Mouse (Mus musculus): ENCODE measurements around the gene Cfap97d1. TPM values are rescaled to one million over a fixed set of nuclear protein-coding genes. Genes with fewer than 3 reads are reported as not detected.
A peak's percentile ranks its signal among the peaks of the same experiment; 100 is the strongest.

Cfap97d1 gene
- polyA plus RNA-seq, 1 experiment from 2014 or later: not detected

DNA sequence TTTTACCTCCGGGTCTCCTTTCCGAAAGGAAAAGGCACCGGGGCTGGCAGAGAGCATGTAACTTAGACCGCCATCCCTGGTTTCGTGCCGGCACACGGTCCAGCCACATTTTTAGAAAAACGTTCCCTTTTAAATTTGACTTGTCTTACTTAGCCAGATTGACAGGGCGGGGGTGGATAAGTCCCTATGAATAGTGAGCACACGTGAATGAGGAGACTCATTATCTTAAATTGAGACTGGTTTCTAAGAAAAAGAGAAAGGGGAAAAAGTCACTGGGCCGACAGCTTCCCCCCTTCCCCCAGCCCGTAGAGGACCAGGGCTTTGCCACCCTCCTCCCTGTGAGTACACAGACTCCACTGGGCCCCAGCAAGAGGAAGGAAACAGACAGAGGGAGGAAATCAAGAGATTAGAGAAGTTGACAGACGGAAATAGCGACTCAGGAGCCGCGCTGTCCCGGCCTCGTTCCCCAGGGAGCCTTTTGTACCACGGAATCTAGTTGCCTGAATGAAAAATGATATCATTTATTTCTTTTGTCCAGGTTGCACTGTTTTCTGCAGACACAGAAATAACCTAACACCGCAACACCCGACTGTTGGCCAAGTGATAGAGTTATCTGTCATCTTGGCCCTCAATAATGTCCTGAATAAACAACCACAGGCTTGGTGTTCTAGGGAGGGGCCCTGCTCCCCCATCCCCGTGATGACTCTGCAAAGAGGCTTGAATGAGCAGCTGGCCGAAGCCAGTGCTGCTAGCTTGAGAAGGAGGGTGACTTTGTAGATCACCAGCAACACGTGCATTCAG is 31.3 kb upstream of the Cfap97d1 start:
- peak; percentile 57 for DNase-seq (ENCODE audit: low spot score)
- peak overlapping the region; percentile 17; the same call in 1 of the 2 replicates for H3K4me2 ChIP-seq (ENCODE audit: low read depth, low read length)

GRCm38 (mm10) chr11:101953441-101953840 is 30.6 kb upstream of the Cfap97d1 start:
- 67% methylated on average over 4 of the region's 4 CpGs for WGBS
- Histone ChIP-seq H3K36me3 (replicated peaks; ENCODE audit: control insufficient read depth, insufficient read depth, low read depth, low read length) (no peaks in the 10 kb centered on the region), H3K27me3 (ENCODE audit: control insufficient read depth, insufficient read depth, low read length) (no peaks in the 10 kb centered on the region; the same call in 1 of the 2 replicates), H3K9ac (replicated peaks; ENCODE audit: low read length) (no peak overlapping the region), H3K4me2 (ENCODE audit: low read depth, low read length) (no peak overlapping the region), H3K9me3 (replicated peaks; ENCODE audit: control insufficient read depth, low read length) (no peaks in the 10 kb centered on the region), H3K4me1 (ENCODE audit: control insufficient read depth, insufficient read depth, low read length) (peaks cover 4% of the 10 kb centered on the region; the same call in 1 of the 2 replicates), H3K4me3 (ENCODE audit: low read depth, low read length) (no peak overlapping the region), H3K27ac (replicated peaks; ENCODE audit: low read depth, low read length) (no peak overlapping the region)
- DNase-seq (ENCODE audit: low spot score) (no peak), ATAC-seq (replicated peaks; ENCODE audit: insufficient number of reproducible peaks, low FRiP score, low TSS enrichment, low read depth) (no peak)

More for the DNA sequence above, 31.3 kb upstream of the Cfap97d1 start:
- no peak overlapping the region for H3K9ac ChIP-seq (replicated peaks; ENCODE audit: low read length)
- H3K4me3 ChIP-seq (ENCODE audit: low read depth, low read length): no peak overlapping the region
- no peak for ATAC-seq (replicated peaks; ENCODE audit: insufficient number of reproducible peaks, low FRiP score, low TSS enrichment, low read depth)
- 0 out of 2 replicates have a peak overlapping the region, but pooled peaks have one; percentile 59 for H3K27ac ChIP-seq (replicated peaks; ENCODE audit: low read depth, low read length)
- 23% methylated on average over 24 of the region's 24 CpGs for WGBS
- H3K27me3 ChIP-seq (ENCODE audit: control insufficient read depth, insufficient read depth, low read length): no peaks in the 10 kb centered on the region; the same call in 1 of the 2 replicates
- H3K9me3 ChIP-seq (replicated peaks; ENCODE audit: control insufficient read depth, low read length): no peaks in the 10 kb centered on the region
- H3K4me1 ChIP-seq (ENCODE audit: control insufficient read depth, insufficient read depth, low read length): peaks cover 4% of the 10 kb centered on the region; the same call in 1 of the 2 replicates
- no peaks in the 10 kb centered on the region for H3K36me3 ChIP-seq (replicated peaks; ENCODE audit: control insufficient read depth, insufficient read depth, low read depth, low read length)

GRCm38 (mm10) chr11:101957476-101957875 is 26.6 kb upstream of the Cfap97d1 start:
- Histone ChIP-seq H3K36me3 (replicated peaks; ENCODE audit: control insufficient read depth, insufficient read depth, low read depth, low read length) (no peaks in the 10 kb centered on the region), H3K27ac (replicated peaks; ENCODE audit: low read depth, low read length) (no peak overlapping the region), H3K27me3 (ENCODE audit: control insufficient read depth, insufficient read depth, low read length) (peaks cover 13% of the 10 kb centered on the region), H3K9ac (replicated peaks; ENCODE audit: low read length) (no peak overlapping the region), H3K4me3 (ENCODE audit: low read depth, low read length) (no peak overlapping the region), H3K4me2 (ENCODE audit: low read depth, low read length) (no peak overlapping the region), H3K9me3 (replicated peaks; ENCODE audit: control insufficient read depth, low read length) (no peaks in the 10 kb centered on the region), H3K4me1 (ENCODE audit: control insufficient read depth, insufficient read depth, low read length) (peaks cover 4% of the 10 kb centered on the region; the same call in 1 of the 2 replicates)
- ATAC-seq (replicated peaks; ENCODE audit: insufficient number of reproducible peaks, low FRiP score, low TSS enrichment, low read depth) (no peak), DNase-seq (ENCODE audit: low spot score) (no peak)
- WGBS: 80% methylated on average over 5 of the region's 5 CpGs

DNA sequence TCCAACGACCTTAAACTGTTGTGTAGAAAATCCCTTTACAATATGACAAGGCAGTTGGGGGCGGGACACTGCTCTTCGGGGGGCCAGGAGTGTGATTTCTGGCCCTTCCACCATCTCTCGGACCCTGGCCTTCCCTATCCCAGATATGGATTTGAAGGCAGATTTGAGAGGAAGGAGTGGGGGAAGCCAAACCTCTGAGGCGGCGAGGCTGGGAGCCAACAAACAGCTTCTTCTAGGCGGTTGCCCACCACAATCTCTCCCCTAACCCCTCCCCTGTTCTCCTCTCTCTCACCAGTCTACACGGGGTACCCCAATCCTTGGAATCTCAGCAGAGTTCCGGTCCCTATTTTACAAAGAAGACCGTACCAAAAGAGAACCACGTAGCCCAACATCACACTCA is 21.0 kb upstream of the Cfap97d1 start:
- peak overlapping the region; percentile 95; the same call in 1 of the 2 replicates for H3K4me2 ChIP-seq (ENCODE audit: low read depth, low read length)
- H3K9ac ChIP-seq (replicated peaks; ENCODE audit: low read length): no peak overlapping the region
- H3K27ac ChIP-seq (replicated peaks; ENCODE audit: low read depth, low read length): no peak overlapping the region
- no peaks in the 10 kb centered on the region for H3K9me3 ChIP-seq (replicated peaks; ENCODE audit: control insufficient read depth, low read length)
- no peaks in the 10 kb centered on the region for H3K36me3 ChIP-seq (replicated peaks; ENCODE audit: control insufficient read depth, insufficient read depth, low read depth, low read length)
- peaks cover 8% of the 10 kb centered on the region; the same call in 1 of the 2 replicates for H3K4me1 ChIP-seq (ENCODE audit: control insufficient read depth, insufficient read depth, low read length)
- H3K4me3 ChIP-seq (ENCODE audit: low read depth, low read length): peak overlapping the region; percentile 43
- no peak for DNase-seq (ENCODE audit: low spot score)
- ATAC-seq (replicated peaks; ENCODE audit: insufficient number of reproducible peaks, low FRiP score, low TSS enrichment, low read depth): no peak
- peaks cover 42% of the 10 kb centered on the region for H3K27me3 ChIP-seq (ENCODE audit: control insufficient read depth, insufficient read depth, low read length)
- 2% methylated on average over 11 of the region's 11 CpGs for WGBS

- Histone ChIP-seq H3K27me3 (ENCODE audit: control insufficient read depth, insufficient read depth, low read length) (peaks cover 42% of the 10 kb centered on the region), H3K9me3 (replicated peaks; ENCODE audit: control insufficient read depth, low read length) (no peaks in the 10 kb centered on the region), H3K9ac (replicated peaks; ENCODE audit: low read length) (peak overlapping the region; percentile 64), H3K4me1 (ENCODE audit: control insufficient read depth, insufficient read depth, low read length) (peaks cover 8% of the 10 kb centered on the region; the same call in 1 of the 2 replicates), H3K36me3 (replicated peaks; ENCODE audit: control insufficient read depth, insufficient read depth, low read depth, low read length) (no peaks in the 10 kb centered on the region), H3K4me2 (ENCODE audit: low read depth, low read length) (peak overlapping the region; percentile 95), H3K27ac (replicated peaks; ENCODE audit: low read depth, low read length) (no peak overlapping the region), H3K4me3 (ENCODE audit: low read depth, low read length) (peak overlapping the region; percentile 43)
- DNase-seq (ENCODE audit: low spot score): peak; percentile 57
- WGBS: under 1% methylated on average over 78 of the region's 78 CpGs
- ATAC-seq (replicated peaks; ENCODE audit: insufficient number of reproducible peaks, low FRiP score, low TSS enrichment, low read depth): peak; percentile 35; the same call in 1 of the 2 replicates
Observed at GRCm38 (mm10) chr11:101963473-101964291, 20.4 kb upstream of the Cfap97d1 start.

- H3K4me2 ChIP-seq (ENCODE audit: low read depth, low read length): no peak overlapping the region
- ATAC-seq (replicated peaks; ENCODE audit: insufficient number of reproducible peaks, low FRiP score, low TSS enrichment, low read depth): no peak
Observed at GRCm38 (mm10) chr11:101964647-101965046, 19.4 kb upstream of the Cfap97d1 start.

GRCm38 (mm10) chr11:101965553-101965952 is 18.5 kb upstream of the Cfap97d1 start:
- H3K27ac ChIP-seq (replicated peaks; ENCODE audit: low read depth, low read length): no peak overlapping the region
- no peak overlapping the region for H3K4me2 ChIP-seq (ENCODE audit: low read depth, low read length)
- ATAC-seq (replicated peaks; ENCODE audit: insufficient number of reproducible peaks, low FRiP score, low TSS enrichment, low read depth): no peak

More at GRCm38 (mm10) chr11:101964647-101965046, 19.4 kb upstream of the Cfap97d1 start:
- Histone ChIP-seq H3K9ac (replicated peaks; ENCODE audit: low read length) (no peak overlapping the region), H3K9me3 (replicated peaks; ENCODE audit: control insufficient read depth, low read length) (no peaks in the 10 kb centered on the region), H3K27me3 (ENCODE audit: control insufficient read depth, insufficient read depth, low read length) (peaks cover 42% of the 10 kb centered on the region), H3K36me3 (replicated peaks; ENCODE audit: control insufficient read depth, insufficient read depth, low read depth, low read length) (no peaks in the 10 kb centered on the region), H3K4me3 (ENCODE audit: low read depth, low read length) (no peak overlapping the region), H3K4me1 (ENCODE audit: control insufficient read depth, insufficient read depth, low read length) (peaks cover 8% of the 10 kb centered on the region; the same call in 1 of the 2 replicates), H3K27ac (replicated peaks; ENCODE audit: low read depth, low read length) (no peak overlapping the region)
- 6% methylated on average over 8 of the region's 8 CpGs for WGBS
- DNase-seq (ENCODE audit: low spot score): no peak

More at GRCm38 (mm10) chr11:101965553-101965952, 18.5 kb upstream of the Cfap97d1 start:
- Histone ChIP-seq H3K4me3 (ENCODE audit: low read depth, low read length) (no peak overlapping the region), H3K9ac (replicated peaks; ENCODE audit: low read length) (no peak overlapping the region), H3K27me3 (ENCODE audit: control insufficient read depth, insufficient read depth, low read length) (peaks cover 42% of the 10 kb centered on the region), H3K9me3 (replicated peaks; ENCODE audit: control insufficient read depth, low read length) (no peaks in the 10 kb centered on the region), H3K4me1 (ENCODE audit: control insufficient read depth, insufficient read depth, low read length) (peaks cover 8% of the 10 kb centered on the region; the same call in 1 of the 2 replicates), H3K36me3 (replicated peaks; ENCODE audit: control insufficient read depth, insufficient read depth, low read depth, low read length) (no peaks in the 10 kb centered on the region)
- WGBS: 9% methylated on average over 2 of the region's 2 CpGs
- no peak for DNase-seq (ENCODE audit: low spot score)

Measured in embryonic facial prominence, embryonic 11.5 days (tissue).